Mouse (Mus musculus) midbrain, postnatal 0 days (tissue): ENCODE measurements around the gene Tor1b. TPM values are rescaled to one million over a fixed set of nuclear protein-coding genes. Genes with fewer than 3 reads are reported as not detected.
"Not testable (repeated sequence)": the region's sequence is repeated elsewhere in the genome, so short reads cannot be mapped to it uniquely, and the experiment has no call there.

Experiments used
- ATAC-seq: fragments of 200-750 bp; cut with Nextera tagmentation; 2 replicates; pipeline ENCODE4 v1.8.0; 2017; ENCODE audit warnings: moderate number of reproducible peaks, mild to moderate bottlenecking, moderate TSS enrichment, moderate library complexity; ENCODE audit not compliant: low FRiP score
- DNase-seq: peaks from one replicate; pipeline ENCODE4 v3.0.0-alpha.2; 2015; ENCODE audit warnings: low spot score
- H3K27ac ChIP-seq: fragments of 300-500 bp; sonication (generic); 2 replicates; pipeline ENCODE4 v1.5.1; 2014; ENCODE audit warnings: low read depth, mild to moderate bottlenecking, low read length, mixed read lengths
- H3K27me3 ChIP-seq: fragments of 300-500 bp; sonication (generic); 2 replicates; pipeline ENCODE4 v1.6.1; 2014; ENCODE audit warnings: low read length, control low read depth, mixed read lengths; ENCODE audit not compliant: insufficient read depth
- H3K36me3 ChIP-seq: fragments of 300-500 bp; sonication (generic); 2 replicates; pipeline ENCODE4 v1.6.1; 2014; ENCODE audit warnings: low read length, control low read depth, mixed read lengths; ENCODE audit not compliant: insufficient read depth
- H3K4me1 ChIP-seq: fragments of 300-500 bp; sonication (generic); 2 replicates; pipeline ENCODE4 v1.6.1; 2014; ENCODE audit warnings: mild to moderate bottlenecking, control low read depth, antibody characterized with exemption, low read length, mixed read lengths; ENCODE audit not compliant: insufficient read depth
- H3K4me2 ChIP-seq: fragments of 300-500 bp; sonication (generic); 2 replicates; pipeline ENCODE4 v1.6.1; 2014; ENCODE audit warnings: low read depth, mild to moderate bottlenecking, low read length, mixed read lengths; ENCODE audit not compliant: poor library complexity, severe bottlenecking
- H3K4me3 ChIP-seq: fragments of 300-500 bp; sonication (generic); 2 replicates; pipeline ENCODE4 v1.5.1; 2014; ENCODE audit warnings: low read depth, mild to moderate bottlenecking, low read length, moderate library complexity
- H3K9ac ChIP-seq: fragments of 300-500 bp; sonication (generic); replicated peaks from 2 replicates; pipeline ENCODE4 v1.6.1; 2014; ENCODE audit warnings: mild to moderate bottlenecking, low read length, moderate library complexity, mixed read lengths; ENCODE audit not compliant: poor library complexity, severe bottlenecking
- H3K9me3 ChIP-seq: fragments of 300-500 bp; sonication (generic); 2 replicates; pipeline ENCODE4 v1.6.1; 2016; ENCODE audit warnings: low read length, control low read depth
- CTCF ChIP-seq: IDR thresholded peaks from 2 replicates; pipeline ENCODE4 v1.5.1; 2016; ENCODE audit warnings: antibody characterized with exemption, mild to moderate bottlenecking
- whole genome bisulfite sequencing: fragments of 180-500 bp; shearing (Covaris S2); extraction: QIAGEN DNeasy Blood & Tissue Kit; methylation state at CpG from one replicate; pipeline ENCODE4 v1.1.7; 2014; 5-methylcytosine and 5-hydroxymethylcytosine counted together
- polyA plus RNA-seq: library from polyadenylated mRNA; unstranded; fragments of >200 nt; fragmentation: Nextera tagmentation; extraction: Ambion mirVana; gene quantifications from 2 replicates; pipeline ENCODE4 v1.2.1, GENCODE M21; 2015
- total RNA-seq: library from RNA; depleted of rRNA; stranded (reverse); fragments of >200 nt; gene quantifications from 2 replicates; pipeline ENCODE4 v1.2.3, GENCODE M21; 2014

Gene Tor1b
- total and polyA plus RNA-seq, 2 experiments from 2014 or later = 16.4 to 27.1 TPM

DNA sequence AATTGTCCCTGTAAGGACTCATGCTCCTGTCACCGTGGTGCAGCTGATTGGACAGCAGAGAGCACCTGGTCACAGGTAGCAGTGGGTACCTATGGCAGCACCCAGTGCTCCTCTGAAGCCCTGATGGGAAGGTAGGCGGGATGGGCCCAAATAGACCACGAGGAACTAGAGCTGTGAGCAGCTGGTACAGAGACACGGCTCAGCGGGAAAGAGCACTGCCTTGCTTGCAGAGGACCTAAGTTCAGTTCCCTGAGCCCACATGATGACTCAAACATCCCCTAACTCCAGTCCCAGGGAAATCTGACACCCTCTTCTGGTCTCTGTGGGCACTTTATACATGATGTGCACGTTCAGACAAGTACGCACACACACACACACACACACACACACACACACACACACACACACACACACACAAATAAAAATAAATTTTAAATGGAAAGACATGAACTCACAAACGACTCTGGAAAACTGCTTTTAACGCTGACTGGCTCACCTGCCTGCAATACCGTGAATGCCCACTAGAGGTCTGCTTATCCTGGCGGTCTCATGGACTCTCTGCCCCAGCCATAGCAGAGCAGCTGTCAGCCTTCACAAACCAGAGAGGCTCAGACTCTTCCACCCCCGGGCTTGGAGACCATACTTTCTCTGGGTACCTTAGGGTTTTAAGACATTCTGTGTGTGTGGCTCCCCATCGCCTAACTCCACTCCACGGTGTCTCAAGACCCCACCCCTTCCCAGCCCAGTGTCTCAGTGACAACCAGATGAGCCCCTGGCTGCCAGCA is 24.7 kb upstream of the Tor1b start:
- TF ChIP-seq CTCF = peak; percentile 93
- no peak overlapping the region for H3K9ac ChIP-seq
- H3K9me3 ChIP-seq = no peaks in the 10 kb centered on the region
- 0 out of 2 replicates have a peak, but pooled peaks cover 2% of the 10 kb centered on the region for H3K4me1 ChIP-seq
- DNase-seq (peak; percentile 88), ATAC-seq (0 out of 2 replicates have a peak, but pooled peaks have one; percentile 45)
- no peaks in the 10 kb centered on the region for H3K27me3 ChIP-seq
- H3K36me3 ChIP-seq = no peaks in the 10 kb centered on the region
- no peak overlapping the region for H3K4me2 ChIP-seq
- whole genome bisulfite sequencing = 25% methylated on average over 14 of the region's 14 CpGs
- no peak overlapping the region for H3K4me3 ChIP-seq
- peak overlapping the region; percentile 55 for H3K27ac ChIP-seq

DNA sequence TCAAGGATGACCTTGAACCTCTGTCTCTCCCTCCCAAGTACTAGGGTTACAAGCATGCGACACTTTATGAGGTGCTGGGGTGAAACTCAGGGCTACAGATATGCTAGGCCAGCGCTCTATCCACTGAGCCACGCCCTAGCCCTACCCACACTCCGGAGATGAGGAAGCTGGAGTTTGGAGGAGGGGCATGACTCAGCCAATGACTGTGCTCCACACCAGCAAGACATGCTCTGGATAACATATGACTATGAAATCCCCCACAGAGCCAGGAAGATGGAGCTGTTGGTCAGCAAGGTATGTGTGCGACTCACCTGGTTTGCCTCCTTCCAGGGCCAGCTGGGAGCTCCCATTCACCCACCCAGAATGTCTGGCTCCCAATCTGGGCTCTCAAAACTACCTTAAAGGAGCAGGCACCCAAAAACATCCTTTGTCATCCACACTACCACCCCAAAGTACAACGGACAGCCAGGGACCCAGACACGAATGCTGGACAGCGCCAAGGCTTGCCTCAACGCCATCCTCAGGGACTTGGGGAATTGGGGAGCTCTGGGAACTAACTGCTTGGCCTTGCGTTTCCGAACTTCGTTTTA is 23.8 kb upstream of the Tor1b start:
- ATAC-seq (peak; percentile 49; the same call in 1 of the 2 replicates), DNase-seq (no peak)
- Histone ChIP-seq H3K4me3 (peak overlapping the region; percentile 23), H3K4me1 (0 out of 2 replicates have a peak, but pooled peaks cover 2% of the 10 kb centered on the region), H3K9ac (peak overlapping the region; percentile 61; the same call in 1 of the 2 replicates), H3K27me3 (no peaks in the 10 kb centered on the region), H3K9me3 (no peaks in the 10 kb centered on the region), H3K36me3 (no peaks in the 10 kb centered on the region), H3K27ac (peak overlapping the region; percentile 72), H3K4me2 (peak overlapping the region; percentile 60)
- TF ChIP-seq CTCF = no peak
- 34% methylated on average over 12 of the region's 12 CpGs for WGBS

DNA sequence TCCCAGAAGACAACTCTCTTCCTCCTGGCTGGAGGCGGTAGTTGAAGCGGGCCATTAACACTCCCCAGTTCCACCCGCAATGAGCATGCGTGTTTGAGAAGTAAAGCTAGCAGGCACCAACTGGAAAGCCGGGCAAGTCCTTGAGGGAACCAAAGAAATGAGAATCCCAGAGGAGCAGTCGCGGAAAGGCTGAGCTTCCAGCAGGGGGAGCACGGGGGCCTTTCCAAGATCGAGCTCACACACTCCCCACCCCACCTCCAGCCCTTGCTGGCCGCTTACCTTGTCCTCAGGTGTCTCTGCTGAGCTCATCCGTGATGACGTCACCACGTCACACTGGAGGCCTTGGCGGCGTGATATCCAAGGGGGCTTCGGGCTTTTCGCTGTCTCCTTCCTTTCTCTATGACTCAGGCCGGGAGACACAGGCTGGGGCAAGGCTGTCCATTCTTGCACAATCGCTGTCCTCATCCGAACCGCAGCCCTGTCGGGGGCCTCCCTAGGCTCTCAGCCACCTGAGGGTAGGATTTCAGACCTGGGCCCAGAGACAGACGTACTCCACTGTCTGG is 23.2 kb upstream of the Tor1b start, which contains the start of gene Ptges:
Gene Ptges (minus strand): TSS at position 381 of the 563 bp plus-strand sequence.
- peak within 1 kb of the TSS; percentile 61 for H3K9ac ChIP-seq
- H3K27me3 ChIP-seq = no peaks in the 10 kb centered on the region
- peak within 1 kb of the TSS; percentile 72 for H3K27ac ChIP-seq
- H3K4me2 ChIP-seq = peak within 1 kb of the TSS; percentile 60
- peak within 1 kb of the TSS; percentile 23 for H3K4me3 ChIP-seq
- ATAC-seq (peak; percentile 85), DNase-seq (peak; percentile 90)
- H3K9me3 ChIP-seq = no peaks in the 10 kb centered on the region
- H3K36me3 ChIP-seq = no peaks in the 10 kb centered on the region
- TF ChIP-seq CTCF = peak; percentile 78
- 0 out of 2 replicates have a peak, but pooled peaks cover 2% of the 10 kb centered on the region for H3K4me1 ChIP-seq
- WGBS = 3% methylated on average over 23 of the region's 23 CpGs

GRCm38 (mm10) chr2:30930846-30931245 is 21.9 kb upstream of the Tor1b start:
- 95% methylated on average over 2 of the region's 2 CpGs for WGBS
- not testable (repeated sequence) for H3K4me1 ChIP-seq, ATAC-seq

DNA sequence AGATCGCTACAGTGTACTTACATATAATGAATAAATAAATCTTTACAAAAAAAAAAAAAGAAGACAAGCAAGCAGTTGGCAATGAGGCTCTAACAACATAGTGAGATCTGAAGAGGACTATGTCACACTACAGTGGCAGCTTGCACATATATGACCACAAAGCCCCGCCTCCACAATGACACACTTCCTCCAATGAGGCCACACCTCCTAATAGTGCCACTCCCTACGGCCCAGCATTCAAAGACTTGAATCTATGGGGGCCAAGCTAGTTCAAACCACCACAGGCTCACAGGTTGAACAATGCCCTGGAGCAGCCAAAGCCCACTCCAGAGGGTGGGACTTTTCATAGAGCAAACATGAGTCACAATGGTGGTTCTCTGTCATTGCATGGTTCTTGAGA is 20.8 kb upstream of the Tor1b start:
- no peak for TF ChIP-seq CTCF

More at GRCm38 (mm10) chr2:30930846-30931245, 21.9 kb upstream of the Tor1b start:
- not testable (repeated sequence) for H3K27ac ChIP-seq, H3K4me2 ChIP-seq, H3K4me3 ChIP-seq, H3K27me3 ChIP-seq, H3K9ac ChIP-seq, H3K36me3 ChIP-seq, DNase-seq, H3K9me3 ChIP-seq

More for the DNA sequence above, 20.8 kb upstream of the Tor1b start:
- H3K9me3 ChIP-seq = no peaks in the 10 kb centered on the region
- H3K27ac ChIP-seq = no peak overlapping the region
- no peak overlapping the region for H3K4me2 ChIP-seq
- WGBS = 88% methylated on average over 3 of the region's 3 CpGs
- DNase-seq (no peak), ATAC-seq (no peak)
- no peaks in the 10 kb centered on the region for H3K36me3 ChIP-seq
- 0 out of 2 replicates have a peak, but pooled peaks cover 2% of the 10 kb centered on the region for H3K4me1 ChIP-seq
- no peak overlapping the region for H3K9ac ChIP-seq
- no peak overlapping the region for H3K4me3 ChIP-seq
- H3K27me3 ChIP-seq = no peaks in the 10 kb centered on the region
